Mouse (Mus musculus) G1E (cell line): ENCODE data around the gene Arpc4. TPM values are rescaled to one million over a fixed set of nuclear protein-coding genes. Genes with fewer than 3 reads are reported as not detected.

Experiments
- ATAC-seq: 2 replicates; pipeline ENCODE4 v1.8.0; 2016; ENCODE audit warnings: mild to moderate bottlenecking; ENCODE audit not compliant: insufficient number of reproducible peaks, poor library complexity, low FRiP score, severe bottlenecking; ENCODE audit errors: extremely low read depth
- DNase-seq: peaks from one replicate; pipeline ENCODE4 v3.0.0; 2012; ENCODE audit warnings: low spot score
- H3K27me3 ChIP-seq: 2 replicates; pipeline ENCODE4 v1.6.1; 2012; ENCODE audit warnings: mild to moderate bottlenecking, low read length, inconsistent platforms; ENCODE audit not compliant: insufficient read depth
- H3K36me3 ChIP-seq: replicated peaks from 2 replicates; pipeline ENCODE3; 2012; ENCODE audit warnings: mild to moderate bottlenecking, inconsistent platforms
- H3K4me1 ChIP-seq: 2 replicates; pipeline ENCODE4 v1.6.1; 2012; ENCODE audit warnings: low read depth, low read length, inconsistent platforms, mixed read lengths; ENCODE audit not compliant: insufficient read depth
- H3K4me3 ChIP-seq: 2 replicates; pipeline ENCODE4 v1.5.1; 2012; ENCODE audit warnings: low read depth, mild to moderate bottlenecking, inconsistent platforms, low read length, moderate library complexity, mixed read lengths
- H3K9me3 ChIP-seq: replicated peaks from 2 replicates; pipeline ENCODE4 v1.6.1; 2012; ENCODE audit warnings: inconsistent platforms
- CTCF ChIP-seq: IDR thresholded peaks from 2 replicates; pipeline ENCODE4 v1.5.1; 2012; ENCODE audit warnings: low read depth, low read length, inconsistent platforms, mixed read lengths
- GATA1 ChIP-seq: IDR thresholded peaks from 2 replicates; pipeline ENCODE4 v1.6.1; 2012; ENCODE audit warnings: borderline replicate concordance, low read length, inconsistent platforms, mixed read lengths
- GATA2 ChIP-seq: IDR thresholded peaks from 2 replicates; pipeline ENCODE4 v1.6.1; 2012; ENCODE audit warnings: low read depth, low read length, inconsistent platforms, borderline replicate concordance
- POLR2AphosphoS5 ChIP-seq: IDR thresholded peaks from 2 replicates; pipeline ENCODE4 v1.6.1; 2012; ENCODE audit warnings: low read depth, low read length, inconsistent platforms; ENCODE audit not compliant: insufficient replicate concordance
- TAL1 ChIP-seq: conservative IDR thresholded peaks from 2 replicates; pipeline ENCODE4 v1.6.1; 2012; ENCODE audit warnings: low read depth, low read length, inconsistent platforms, mixed read lengths
- polyA plus RNA-seq: library from polyadenylated mRNA; stranded (reverse); fragments of >175 nt; gene quantifications from 2 replicates; pipeline ENCODE4 v1.2.3, GENCODE M21; 2012
- total RNA-seq, 2 experiments: library from RNA; stranded (forward) in 1 of 2; stranded (reverse) in 1 of 2; fragments of 200-1000 nt in 1 of 2; fragments of >200 nt in 1 of 2; fragmentation: Nextera tagmentation in 1 of 2; gene quantifications; 2 replicates each; pipeline ENCODE4 v1.2.3; 2014 to 2017

The Arpc4 gene
- total and polyA plus RNA-seq, 3 experiments, result 96.4 to 263 (median 247) TPM

DNA sequence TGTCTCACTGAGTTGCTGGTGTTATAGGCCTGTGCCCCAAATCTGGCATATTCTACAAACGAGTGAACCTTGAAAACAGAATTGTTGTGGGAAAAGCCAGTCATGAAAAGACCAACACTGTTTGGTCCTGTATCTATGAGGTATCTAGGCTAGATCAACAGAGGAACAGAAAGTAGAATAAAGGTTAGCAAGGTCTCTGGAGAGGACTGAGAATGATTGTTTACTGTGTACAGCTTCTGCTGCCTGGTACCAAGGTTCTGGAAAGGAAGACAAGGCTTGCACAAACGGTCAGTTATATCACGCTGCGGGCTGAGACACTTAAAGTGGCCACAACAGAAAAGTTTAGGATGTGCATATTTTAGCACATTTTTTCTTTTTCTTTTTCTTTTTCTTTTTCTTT, 48.8 kb downstream of the Arpc4 start:
- ATAC-seq (no peak), DNase-seq (no peak)
- H3K9me3 ChIP-seq, result peaks cover 5% of the 10 kb centered on the region
- peaks cover 7% of the 10 kb centered on the region; the same call in 1 of the 2 replicates for H3K4me1 ChIP-seq
- TF ChIP-seq GATA1, result no peak
- TF ChIP-seq CTCF, result no peak
- no peak for TF ChIP-seq POLR2AphosphoS5
- no peak for TF ChIP-seq GATA2
- TF ChIP-seq TAL1, result no peak
- no peak overlapping the region for H3K4me3 ChIP-seq
- peaks cover 25% of the 10 kb centered on the region for H3K27me3 ChIP-seq
- no peaks in the 10 kb centered on the region for H3K36me3 ChIP-seq

GRCm38 (mm10) chr6:113427397-113427796, 49.5 kb downstream of the Arpc4 start:
- DNase-seq (no peak), ATAC-seq (no peak)
- Histone ChIP-seq H3K4me3 (no peak overlapping the region), H3K27me3 (peaks cover 29% of the 10 kb centered on the region), H3K36me3 (no peaks in the 10 kb centered on the region), H3K9me3 (peaks cover 5% of the 10 kb centered on the region), H3K4me1 (peaks cover 7% of the 10 kb centered on the region; the same call in 1 of the 2 replicates)
- TF ChIP-seq CTCF (peak; percentile 77), POLR2AphosphoS5 (no peak), GATA2 (no peak)

- TF ChIP-seq CTCF (no peak), TAL1 (no peak), POLR2AphosphoS5 (no peak), GATA2 (no peak), GATA1 (no peak)
These were observed 50.1 kb downstream of the Arpc4 start for GRCm38 (mm10) chr6:113428006-113428405.

DNA sequence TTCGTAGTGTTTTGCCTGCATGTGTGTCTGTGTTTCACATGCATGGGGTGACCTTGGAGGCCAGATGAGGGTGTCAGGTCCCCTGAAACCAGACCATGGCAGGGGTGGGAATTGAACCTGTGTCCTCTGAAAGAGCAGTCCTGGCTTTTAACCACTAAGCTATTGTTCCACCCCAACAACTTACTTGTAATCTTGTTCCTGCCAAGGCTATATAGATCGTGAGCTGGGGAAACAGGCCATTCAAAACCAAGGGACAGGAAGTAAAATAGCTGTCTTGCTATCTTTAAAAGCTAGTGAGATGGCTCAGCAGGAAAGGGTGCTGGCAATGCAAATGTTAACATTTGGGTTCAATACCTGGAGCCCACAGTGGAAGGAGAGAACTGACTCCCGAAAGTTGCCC, 52.0 kb downstream of the Arpc4 start:
- peaks cover 43% of the 10 kb centered on the region for H3K27me3 ChIP-seq
- H3K4me3 ChIP-seq, result no peak overlapping the region
- ATAC-seq, result no peak
- no peak for DNase-seq
- peaks cover 5% of the 10 kb centered on the region for H3K9me3 ChIP-seq
- no peak for TF ChIP-seq POLR2AphosphoS5
- no peak for TF ChIP-seq TAL1
- TF ChIP-seq CTCF, result no peak
- TF ChIP-seq GATA2, result no peak
- TF ChIP-seq GATA1, result no peak
- H3K4me1 ChIP-seq, result peaks cover 7% of the 10 kb centered on the region; the same call in 1 of the 2 replicates
- H3K36me3 ChIP-seq, result no peaks in the 10 kb centered on the region

More at GRCm38 (mm10) chr6:113428006-113428405, 50.1 kb downstream of the Arpc4 start:
- no peak for DNase-seq
- peaks cover 7% of the 10 kb centered on the region; the same call in 1 of the 2 replicates for H3K4me1 ChIP-seq
- no peaks in the 10 kb centered on the region for H3K36me3 ChIP-seq
- H3K27me3 ChIP-seq, result peaks cover 34% of the 10 kb centered on the region
- no peak overlapping the region for H3K4me3 ChIP-seq
- peaks cover 5% of the 10 kb centered on the region for H3K9me3 ChIP-seq
- ATAC-seq, result no peak

DNA sequence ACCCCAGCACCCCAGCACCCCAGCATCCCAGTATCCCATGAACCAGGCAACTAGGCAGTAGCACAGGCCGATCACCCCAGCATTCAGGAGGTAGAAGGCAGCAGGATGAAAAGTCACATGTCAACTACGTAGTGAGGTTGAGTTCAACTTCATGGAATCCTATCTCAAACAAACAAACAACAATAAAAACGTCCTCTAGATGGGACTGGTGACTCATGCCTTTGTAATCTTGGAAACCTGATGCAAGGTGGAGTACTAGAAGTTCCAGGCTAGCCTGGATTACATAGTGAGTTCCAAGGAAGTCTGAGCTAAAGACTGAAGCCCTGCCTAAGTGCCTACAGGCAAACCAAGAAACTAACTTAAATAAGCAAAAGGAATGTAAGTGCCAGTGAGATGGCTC, 52.9 kb downstream of the Arpc4 start:
- ATAC-seq (no peak), DNase-seq (no peak)
- Histone ChIP-seq H3K27me3 (peaks cover 46% of the 10 kb centered on the region), H3K36me3 (no peaks in the 10 kb centered on the region), H3K4me1 (0 out of 2 replicates have a peak, but pooled peaks cover 2% of the 10 kb centered on the region), H3K4me3 (no peak overlapping the region), H3K9me3 (peaks cover 5% of the 10 kb centered on the region)
- TF ChIP-seq GATA1 (no peak), TAL1 (no peak), POLR2AphosphoS5 (no peak), CTCF (no peak), GATA2 (no peak)

GRCm38 (mm10) chr6:113431801-113432200, 53.9 kb downstream of the Arpc4 start:
- ATAC-seq (no peak), DNase-seq (no peak)
- Histone ChIP-seq H3K4me1 (0 out of 2 replicates have a peak, but pooled peaks cover 2% of the 10 kb centered on the region), H3K27me3 (peaks cover 50% of the 10 kb centered on the region), H3K4me3 (no peak overlapping the region), H3K9me3 (peaks cover 5% of the 10 kb centered on the region), H3K36me3 (no peaks in the 10 kb centered on the region)
- TF ChIP-seq TAL1 (no peak), POLR2AphosphoS5 (no peak), CTCF (no peak), GATA1 (no peak), GATA2 (no peak)

DNA sequence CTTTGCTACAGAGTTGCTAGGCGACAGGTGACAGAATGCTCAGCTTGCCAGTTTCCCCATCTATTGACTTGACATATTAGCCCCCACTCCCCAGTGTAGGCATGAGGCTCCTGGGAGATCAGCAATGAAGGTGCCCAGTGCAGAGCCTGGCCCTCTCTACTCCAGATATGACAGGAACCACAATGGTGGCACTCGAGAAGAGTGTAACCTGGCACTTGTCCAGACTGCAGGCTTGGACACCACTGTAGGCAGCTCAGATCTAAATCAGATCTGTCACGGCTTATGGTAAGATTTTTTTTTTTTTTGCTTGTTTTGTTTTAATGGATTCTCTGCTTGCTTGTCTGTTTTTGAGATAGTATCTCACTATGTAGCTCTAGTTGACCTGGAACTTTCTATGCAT, 55.7 kb downstream of the Arpc4 start:
- no peak for ATAC-seq
- DNase-seq, result no peak
- H3K9me3 ChIP-seq, result no peaks in the 10 kb centered on the region
- H3K4me3 ChIP-seq, result no peak overlapping the region
- no peaks in the 10 kb centered on the region for H3K36me3 ChIP-seq
- peaks cover 49% of the 10 kb centered on the region for H3K27me3 ChIP-seq
- TF ChIP-seq TAL1 (no peak), GATA1 (no peak), CTCF (no peak), POLR2AphosphoS5 (no peak), GATA2 (no peak)
- 0 out of 2 replicates have a peak, but pooled peaks cover 2% of the 10 kb centered on the region for H3K4me1 ChIP-seq
